Mouse (Mus musculus) urinary bladder, adult 2 months (tissue): ENCODE measurements around the gene Usp30. TPM values are rescaled to one million over a fixed set of nuclear protein-coding genes. Genes with fewer than 3 reads are reported as not detected.

Experiments
- DNase-seq: peaks from one replicate; pipeline ENCODE4 v3.0.0; 2022; ENCODE audit warnings: low spot score
- polyA plus RNA-seq: library from polyadenylated mRNA; depleted of rRNA; stranded (reverse); fragments of >200 nt; gene quantifications from 2 replicates; pipeline ENCODE4 v1.2.3, GENCODE M21; 2012; rRNA removed

Gene Usp30
- polyA plus RNA-seq, 1 experiment: 19.1 TPM

- DNase-seq: no peak
Measured at GRCm38 (mm10) chr5:114155168-114155933, 90.1 kb downstream of the Usp30 start.

- DNase-seq: no peak
Measured at GRCm38 (mm10) chr5:114157236-114157635, 92.0 kb downstream of the Usp30 start.

GRCm38 (mm10) chr5:114161424-114161823 lies 96.2 kb downstream of the Usp30 start:
- no peak for DNase-seq

- no peak for DNase-seq
Measured at GRCm38 (mm10) chr5:114162106-114162815, 97.0 kb downstream of the Usp30 start.

GRCm38 (mm10) chr5:114163117-114163696 lies 97.9 kb downstream of the Usp30 start:
- no peak for DNase-seq

- no peak for DNase-seq
Measured at GRCm38 (mm10) chr5:114170345-114170744, 105.1 kb downstream of the Usp30 start.

GRCm38 (mm10) chr5:114172936-114173335 lies 107.7 kb downstream of the Usp30 start:
- DNase-seq: no peak

GRCm38 (mm10) chr5:114173458-114173857 lies 108.2 kb downstream of the Usp30 start:
- no peak for DNase-seq

- no peak for DNase-seq
Measured at GRCm38 (mm10) chr5:114173877-114174581, 108.8 kb downstream of the Usp30 start.

Other genes starting within 250 kb of the Usp30 start
- 8.2 and 10.4 TPM in 2 replicates for gene Selplg, start 232.8 kb upstream of the Usp30 start, polyA plus RNA-seq
- gene Coro1c, start 156.7 kb upstream of the Usp30 start, polyA plus RNA-seq: 116 and 159 TPM in 2 replicates
- 9.3 and 14.8 TPM in 2 replicates for gene Ssh1, start 71.6 kb upstream of the Usp30 start, polyA plus RNA-seq
- gene Dao, start 61.8 kb upstream of the Usp30 start, polyA plus RNA-seq: 0.10 TPM in 1 of 2 replicates, not detected in the other
- 0.12 and 0.16 TPM in 2 replicates for gene Svop, start 26.1 kb downstream of the Usp30 start, polyA plus RNA-seq
- 8.8 and 9.4 TPM in 2 replicates for gene Alkbh2, start 62.8 kb downstream of the Usp30 start, polyA plus RNA-seq
- 2.4 and 3.3 TPM in 2 replicates for gene Ung, start 64.9 kb downstream of the Usp30 start, polyA plus RNA-seq
- 7.7 and 9.6 TPM in 2 replicates for gene Acacb, start 81.1 kb downstream of the Usp30 start, polyA plus RNA-seq
- gene Foxn4, start 208.3 kb downstream of the Usp30 start, polyA plus RNA-seq: not detected in 2 replicates
- 2.8 and 3.1 TPM in 2 replicates for gene Myo1h, start 223.7 kb downstream of the Usp30 start, polyA plus RNA-seq